Mouse (Mus musculus): Measurements from ENCODE around the gene G3bp2.
"Not testable (repeated sequence)": the region's sequence is repeated elsewhere in the genome, so short reads cannot be mapped to it uniquely, and the experiment has no call there.

Gene G3bp2

GRCm38 (mm10) chr5:92083417-92084038 lies at the start of gene G3bp2:
G3bp2 (minus strand) TSS chr5:92083719.
- peak; percentile 96 to 97 for DNase-seq (ENCODE audit: low spot score in 2 of 2)

GRCm38 (mm10) chr5:92133006-92133405 lies 49.5 kb upstream of the G3bp2 start:
- not testable (repeated sequence) for DNase-seq (ENCODE audit: low spot score in 2 of 2)

- no peak for DNase-seq (ENCODE audit: low spot score in 2 of 2)
Measured at GRCm38 (mm10) chr5:92132127-92132526, 48.6 kb upstream of the G3bp2 start.

GRCm38 (mm10) chr5:92130040-92130682 lies 46.6 kb upstream of the G3bp2 start:
- DNase-seq (ENCODE audit: low spot score in 2 of 2), result no peak

GRCm38 (mm10) chr5:92129321-92129768 lies 45.8 kb upstream of the G3bp2 start:
- DNase-seq (ENCODE audit: low spot score in 2 of 2), result no peak

- peak; percentile 28 to 43 for DNase-seq (ENCODE audit: low spot score in 2 of 2)
Measured at GRCm38 (mm10) chr5:92128570-92128969, 45.1 kb upstream of the G3bp2 start.

GRCm38 (mm10) chr5:92127751-92128150 lies 44.2 kb upstream of the G3bp2 start:
- no peak for DNase-seq (ENCODE audit: low spot score in 2 of 2)

GRCm38 (mm10) chr5:92127141-92127625 lies 43.7 kb upstream of the G3bp2 start:
- DNase-seq (ENCODE audit: low spot score in 2 of 2), result no peak

GRCm38 (mm10) chr5:92125446-92125845 lies 41.9 kb upstream of the G3bp2 start:
- DNase-seq (ENCODE audit: low spot score in 2 of 2), result no peak

- no peak for DNase-seq (ENCODE audit: low spot score in 2 of 2)
Measured at GRCm38 (mm10) chr5:92121636-92122035, 38.1 kb upstream of the G3bp2 start.

- peak; percentile 69 to 74 for DNase-seq (ENCODE audit: low spot score in 2 of 2)
Measured at GRCm38 (mm10) chr5:92117823-92118403, 34.4 kb upstream of the G3bp2 start.

- no peak for DNase-seq (ENCODE audit: low spot score in 2 of 2)
Measured at GRCm38 (mm10) chr5:92114939-92115338, 31.4 kb upstream of the G3bp2 start.

- DNase-seq (ENCODE audit: low spot score in 2 of 2), result no peak
Measured at GRCm38 (mm10) chr5:92114223-92114622, 30.7 kb upstream of the G3bp2 start.

GRCm38 (mm10) chr5:92113484-92113883 lies 30.0 kb upstream of the G3bp2 start:
- no peak for DNase-seq (ENCODE audit: low spot score in 2 of 2)

GRCm38 (mm10) chr5:92112585-92112984 lies 29.1 kb upstream of the G3bp2 start:
- no peak for DNase-seq (ENCODE audit: low spot score in 2 of 2)

GRCm38 (mm10) chr5:92112175-92112574 lies 28.7 kb upstream of the G3bp2 start:
- no peak for DNase-seq (ENCODE audit: low spot score in 2 of 2)

- DNase-seq (ENCODE audit: low spot score in 2 of 2), result no peak
Measured at GRCm38 (mm10) chr5:92110818-92111355, 27.4 kb upstream of the G3bp2 start.

GRCm38 (mm10) chr5:92107282-92107681 lies 23.8 kb upstream of the G3bp2 start:
- no peak for DNase-seq (ENCODE audit: low spot score in 2 of 2)

- no peak for DNase-seq (ENCODE audit: low spot score in 2 of 2)
Measured at GRCm38 (mm10) chr5:92106327-92107125, 23.0 kb upstream of the G3bp2 start.

- no peak for DNase-seq (ENCODE audit: low spot score in 2 of 2)
Measured at GRCm38 (mm10) chr5:92103816-92104415, 20.4 kb upstream of the G3bp2 start.

GRCm38 (mm10) chr5:92103062-92103461 lies 19.5 kb upstream of the G3bp2 start:
- peak; percentile 22 for DNase-seq (ENCODE audit: low spot score in 2 of 2)

Measured in natural killer cell, adult 2 months (primary cell).